Mouse (Mus musculus) erythroblast, adult 5-6 weeks (primary cell): ENCODE results near the gene Olfr715. TPM values are rescaled to one million over a fixed set of nuclear protein-coding genes. Genes with fewer than 3 reads are reported as not detected.
"Not testable (repeated sequence)": the region's sequence is repeated elsewhere in the genome, so short reads cannot be mapped to it uniquely, and the experiment has no call there.

Experiments used
- ATAC-seq: replicated peaks from 2 replicates; pipeline ENCODE4 v1.8.0; 2016; ENCODE audit warnings: moderate number of reproducible peaks, mild to moderate bottlenecking, moderate TSS enrichment, inconsistent platforms; ENCODE audit not compliant: poor library complexity, low FRiP score, severe bottlenecking
- total RNA-seq, 2 experiments: library from RNA; stranded (forward) in 1 of 2; stranded (reverse) in 1 of 2; fragments of 150-400 nt in 1 of 2; fragments of 200-764, 138-1000 nt in 1 of 2; gene quantifications; 2 replicates each; pipeline versions ENCODE4 v1.2.3 to v1.2.4; 2015 to 2017; ENCODE audit warnings: low replicate concordance in 2 of 2

The Olfr715 gene
- total RNA-seq (2015; ENCODE audit: low replicate concordance) (not detected in 2 replicates), total RNA-seq (2017; ENCODE audit: low replicate concordance) (not detected in 2 replicates)

DNA sequence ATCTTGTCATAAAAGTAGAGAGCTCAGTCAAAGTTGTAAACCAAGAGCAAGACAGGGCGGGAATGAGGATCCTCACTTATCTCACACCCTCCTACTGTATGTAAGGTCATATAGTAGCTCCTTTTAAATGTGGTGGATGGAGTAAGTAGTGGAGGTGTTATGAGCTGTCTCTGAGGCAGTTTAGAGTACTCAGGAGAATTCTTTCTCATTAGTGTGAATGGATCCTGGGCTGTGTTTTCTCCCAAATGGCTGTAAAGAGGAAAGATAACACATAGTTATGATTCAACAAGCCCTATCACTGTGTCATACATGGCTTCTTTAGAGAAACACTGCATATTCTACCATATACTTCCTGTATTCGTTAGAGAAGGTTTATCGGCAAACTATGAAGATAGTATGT lies at the start of gene Olfr715:
Gene Olfr715, minus strand, starts transcription at position 101 of the 400 bp plus-strand sequence.
- ATAC-seq, result not testable (repeated sequence)

- ATAC-seq, result no peak
Observed at GRCm38 (mm10) chr7:107180406-107180805, 49.5 kb upstream of the Olfr715 start.

DNA sequence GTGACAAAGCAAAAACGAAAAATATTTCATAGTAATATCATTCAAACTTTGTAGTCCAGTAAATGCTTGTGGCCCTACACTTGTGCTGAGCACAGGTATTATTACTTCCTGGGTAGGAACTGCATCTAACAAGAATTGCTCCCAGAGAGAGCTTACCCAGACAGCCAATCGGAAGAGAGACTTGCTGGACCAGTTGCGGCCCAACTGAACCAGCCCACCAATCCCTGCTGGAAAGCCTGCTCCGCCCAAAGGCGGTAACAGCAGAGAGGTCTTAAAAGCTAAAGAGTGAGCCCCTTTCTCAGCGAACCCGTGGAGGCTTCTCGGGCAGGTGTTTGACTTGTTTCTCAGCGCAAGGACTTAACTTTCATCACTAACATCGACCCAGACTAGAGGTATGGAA lies 35.8 kb upstream of the Olfr715 start, which contains the start of gene Nlrp14:
Gene Nlrp14, plus strand, starts transcription at position 301 of the 400 bp plus-strand sequence.
- ATAC-seq, result no peak

GRCm38 (mm10) chr7:107138027-107138426 lies 7.1 kb upstream of the Olfr715 start, which contains the start of gene Olfr716:
TSS of gene Olfr716 (plus strand) at chr7:107138327.
- ATAC-seq, result not testable (repeated sequence)

DNA sequence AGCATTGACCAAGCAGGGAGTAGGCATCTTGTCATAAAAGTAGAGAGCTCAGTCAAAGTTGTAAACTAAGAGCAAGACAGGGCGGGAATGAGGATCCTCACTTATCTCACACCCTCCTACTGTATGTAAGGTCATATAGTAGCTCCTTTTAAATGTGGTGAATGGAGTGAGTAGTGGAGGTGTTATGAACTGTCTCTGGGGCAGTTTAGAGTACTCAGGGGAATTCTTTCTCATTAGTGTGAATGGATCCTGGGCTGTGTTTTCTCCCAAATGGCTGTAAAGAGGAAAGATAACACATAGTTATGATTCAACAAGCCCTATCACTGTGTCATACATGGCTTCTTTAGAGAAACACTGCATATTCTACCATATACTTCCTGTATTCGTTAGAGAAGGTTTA lies 20.6 kb downstream of the Olfr715 start, which contains the start of gene Olfr715b:
Gene Olfr715b, minus strand, starts transcription at position 101 of the 400 bp plus-strand sequence.
- ATAC-seq, result not testable (repeated sequence)

DNA sequence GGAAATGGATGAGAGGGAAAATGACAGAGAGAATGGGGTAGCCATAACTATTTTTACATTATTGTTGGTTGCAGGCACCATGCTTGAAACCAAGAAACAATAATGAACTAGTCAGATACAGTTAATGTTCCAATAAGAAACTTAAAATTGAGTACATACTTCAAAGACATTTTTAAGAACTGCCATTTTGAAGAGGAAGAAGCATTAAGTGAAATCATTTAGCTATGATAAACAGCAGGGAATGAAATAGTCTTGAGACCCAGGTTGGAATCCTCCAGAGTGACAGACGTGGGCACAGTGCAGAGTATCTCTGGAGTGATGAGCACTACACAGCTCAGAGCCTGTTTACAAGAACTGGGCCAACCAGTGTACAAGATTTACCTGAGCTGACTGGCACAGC lies 38.0 kb downstream of the Olfr715 start, which contains the start of gene Olfr17:
Gene Olfr17, plus strand, starts transcription at position 301 of the 400 bp plus-strand sequence.
- no peak for ATAC-seq

Other genes starting within 250 kb of the Olfr715 start
- not detected in 2 replicates for gene Olfr706, start 242.9 kb downstream of the Olfr715 start, total RNA-seq (2015; ENCODE audit: low replicate concordance)
- gene Olfr706, start 242.9 kb downstream of the Olfr715 start, total RNA-seq (2017; ENCODE audit: low replicate concordance), result 0.14 TPM in 1 of 2 replicates, not detected in the other
- gene Olfr707, start 229.8 kb downstream of the Olfr715 start, total RNA-seq (2015; ENCODE audit: low replicate concordance), result not detected in 2 replicates
- not detected in 2 replicates for gene Olfr707, start 229.8 kb downstream of the Olfr715 start, total RNA-seq (2017; ENCODE audit: low replicate concordance)
- not detected in 2 replicates for gene Olfr1532-ps1, start 223.1 kb downstream of the Olfr715 start, total RNA-seq (2015; ENCODE audit: low replicate concordance)
- not detected in 2 replicates for gene Olfr1532-ps1, start 223.1 kb downstream of the Olfr715 start, total RNA-seq (2017; ENCODE audit: low replicate concordance)
- not detected in 2 replicates for gene Olfr709-ps1, start 198.9 kb downstream of the Olfr715 start, total RNA-seq (2015; ENCODE audit: low replicate concordance)
- not detected in 2 replicates for gene Olfr709-ps1, start 198.9 kb downstream of the Olfr715 start, total RNA-seq (2017; ENCODE audit: low replicate concordance)
- gene Olfr710, start 182.8 kb downstream of the Olfr715 start, total RNA-seq (2015; ENCODE audit: low replicate concordance), result not detected in 2 replicates
- gene Olfr710, start 182.8 kb downstream of the Olfr715 start, total RNA-seq (2017; ENCODE audit: low replicate concordance), result not detected in 2 replicates
- not detected in 2 replicates for gene Olfr6, start 167.1 kb downstream of the Olfr715 start, total RNA-seq (2015; ENCODE audit: low replicate concordance)
- gene Olfr6, start 167.1 kb downstream of the Olfr715 start, total RNA-seq (2017; ENCODE audit: low replicate concordance), result not detected in 2 replicates
- gene Olfr711, start 155.6 kb downstream of the Olfr715 start, total RNA-seq (2015; ENCODE audit: low replicate concordance), result not detected in 2 replicates
- gene Olfr711, start 155.6 kb downstream of the Olfr715 start, total RNA-seq (2017; ENCODE audit: low replicate concordance), result not detected in 2 replicates
- not detected in 2 replicates for gene Olfr2, start 125.0 kb downstream of the Olfr715 start, total RNA-seq (2015; ENCODE audit: low replicate concordance)
- not detected in 2 replicates for gene Olfr2, start 125.0 kb downstream of the Olfr715 start, total RNA-seq (2017; ENCODE audit: low replicate concordance)
- gene Olfr713, start 99.9 kb downstream of the Olfr715 start, total RNA-seq (2015; ENCODE audit: low replicate concordance), result not detected in 2 replicates
- not detected in 2 replicates for gene Olfr713, start 99.9 kb downstream of the Olfr715 start, total RNA-seq (2017; ENCODE audit: low replicate concordance)
- gene Olfr714, start 60.1 kb downstream of the Olfr715 start, total RNA-seq (2015; ENCODE audit: low replicate concordance), result not detected in 2 replicates
- not detected in 2 replicates for gene Olfr714, start 60.1 kb downstream of the Olfr715 start, total RNA-seq (2017; ENCODE audit: low replicate concordance)
- gene Olfr17, start 37.9 kb downstream of the Olfr715 start, total RNA-seq (2015; ENCODE audit: low replicate concordance), result not detected in 2 replicates
- gene Olfr17, start 37.9 kb downstream of the Olfr715 start, total RNA-seq (2017; ENCODE audit: low replicate concordance), result 0.56 TPM in 1 of 2 replicates, not detected in the other
- not detected in 2 replicates for gene Olfr715b, start 20.7 kb downstream of the Olfr715 start, total RNA-seq (2015; ENCODE audit: low replicate concordance)
- not detected in 2 replicates for gene Olfr715b, start 20.7 kb downstream of the Olfr715 start, total RNA-seq (2017; ENCODE audit: low replicate concordance)
- not detected in 2 replicates for gene Olfr716, start 7.2 kb upstream of the Olfr715 start, total RNA-seq (2015; ENCODE audit: low replicate concordance)
- gene Olfr716, start 7.2 kb upstream of the Olfr715 start, total RNA-seq (2017; ENCODE audit: low replicate concordance), result not detected in 2 replicates
- not detected in 2 replicates for gene Nlrp14, start 35.9 kb upstream of the Olfr715 start, total RNA-seq (2015; ENCODE audit: low replicate concordance)
- not detected in 2 replicates for gene Nlrp14, start 35.9 kb upstream of the Olfr715 start, total RNA-seq (2017; ENCODE audit: low replicate concordance)
- gene Rbmxl2, start 78.4 kb upstream of the Olfr715 start, total RNA-seq (2015; ENCODE audit: low replicate concordance), result not detected in 2 replicates
- not detected in 2 replicates for gene Rbmxl2, start 78.4 kb upstream of the Olfr715 start, total RNA-seq (2017; ENCODE audit: low replicate concordance)
- gene Syt9, start 239.6 kb upstream of the Olfr715 start, total RNA-seq (2015; ENCODE audit: low replicate concordance), result not detected in 2 replicates
- not detected in 2 replicates for gene Syt9, start 239.6 kb upstream of the Olfr715 start, total RNA-seq (2017; ENCODE audit: low replicate concordance)